Mouse (Mus musculus) heart, embryonic 11.5 days (tissue): Measurements from ENCODE around the gene Gsta2. TPM values are rescaled to one million over a fixed set of nuclear protein-coding genes. Genes with fewer than 3 reads are reported as not detected.

Source experiments
- ATAC-seq: fragments of 200-750 bp; cut with Nextera tagmentation; replicated peaks from 2 replicates; pipeline ENCODE4 v1.8.0; 2017; ENCODE audit warnings: moderate library complexity; ENCODE audit not compliant: insufficient number of reproducible peaks, low FRiP score, low TSS enrichment
- H3K27ac ChIP-seq: fragments of 300-500 bp; sonication (generic); 2 replicates; pipeline ENCODE4 v1.5.1; 2014; ENCODE audit warnings: mild to moderate bottlenecking, low read depth, low read length
- H3K27me3 ChIP-seq: fragments of 300-500 bp; sonication (generic); 2 replicates; pipeline ENCODE4 v1.6.1; 2014; ENCODE audit warnings: mild to moderate bottlenecking, low read length, mixed read lengths; ENCODE audit not compliant: control insufficient read depth, insufficient read depth
- H3K36me3 ChIP-seq: fragments of 300-500 bp; sonication (generic); 2 replicates; pipeline ENCODE4 v1.6.1; 2014; ENCODE audit warnings: mild to moderate bottlenecking, low read length, moderate library complexity, mixed read lengths; ENCODE audit not compliant: control insufficient read depth, insufficient read depth
- H3K4me1 ChIP-seq: fragments of 300-500 bp; sonication (generic); 2 replicates; pipeline ENCODE4 v1.6.1; 2014; ENCODE audit warnings: low read length; ENCODE audit not compliant: control insufficient read depth, insufficient read depth
- H3K4me2 ChIP-seq: fragments of 300-500 bp; sonication (generic); 2 replicates; pipeline ENCODE4 v1.6.1; 2014; ENCODE audit warnings: mild to moderate bottlenecking, moderate library complexity
- H3K4me3 ChIP-seq: fragments of 300-500 bp; sonication (generic); 2 replicates; pipeline ENCODE4 v1.5.1; 2014; ENCODE audit warnings: low read depth, low read length
- H3K9ac ChIP-seq: fragments of 300-500 bp; sonication (generic); 2 replicates; pipeline ENCODE4 v1.6.1; 2014; ENCODE audit warnings: mild to moderate bottlenecking, low read depth, low read length, moderate library complexity
- H3K9me3 ChIP-seq: fragments of 300-500 bp; sonication (generic); replicated peaks from 2 replicates; pipeline ENCODE4 v1.6.1; 2016; ENCODE audit warnings: low read length; ENCODE audit not compliant: control insufficient read depth
- WGBS: fragments of 180-500 bp; shearing (Covaris S2); extraction: QIAGEN DNeasy Blood & Tissue Kit; methylation state at CpG from one replicate; pipeline ENCODE4 v1.1.7; 2014; ENCODE audit not compliant: insufficient replicate concordance; 5-methylcytosine and 5-hydroxymethylcytosine counted together
- polyA plus RNA-seq: library from polyadenylated mRNA; unstranded; fragments of >200 nt; fragmentation: Nextera tagmentation; extraction: Ambion mirVana; gene quantifications from 2 replicates; pipeline ENCODE4 v1.2.1, GENCODE M21; 2014

Gene Gsta2
- not detected in 2 replicates for polyA plus RNA-seq

- no peak within 1 kb of the TSS for H3K27ac ChIP-seq
- no peak within 1 kb of the TSS for H3K4me3 ChIP-seq
- no peak for ATAC-seq
- no peaks in the 10 kb centered on the region for H3K4me1 ChIP-seq
- H3K9ac ChIP-seq: no peak within 1 kb of the TSS
- H3K27me3 ChIP-seq: no peaks in the 10 kb centered on the region
- H3K36me3 ChIP-seq: no peaks in the 10 kb centered on the region
- 79% methylated on average over 8 of the region's 8 CpGs for WGBS
- H3K9me3 ChIP-seq: no peaks in the 10 kb centered on the region
- no peak within 1 kb of the TSS for H3K4me2 ChIP-seq
Observed at GRCm38 (mm10) chr9:78355611-78356010, at the start of gene Gsta2. Gsta2 (minus strand) TSS chr9:78355788.

DNA sequence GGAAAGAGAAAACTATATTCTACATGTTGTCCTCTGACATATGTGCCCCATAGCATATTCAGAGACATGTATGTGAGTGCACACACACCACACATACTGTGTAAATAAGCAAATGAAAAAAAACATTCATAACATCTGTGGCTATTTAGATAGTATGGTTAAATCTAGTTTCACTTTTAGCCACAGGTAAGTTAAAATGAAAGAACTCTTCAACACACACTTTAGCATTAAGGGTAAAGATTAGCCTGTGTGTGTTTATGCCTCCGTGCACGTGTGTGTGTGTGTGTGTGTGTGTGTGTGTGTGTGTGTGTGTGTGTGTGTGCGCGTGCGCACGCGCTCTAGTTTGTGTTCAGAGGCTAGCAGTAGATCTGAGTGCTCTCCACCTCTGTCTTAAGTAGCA lies 46.0 kb upstream of the Gsta2 start:
- Histone ChIP-seq H3K27ac (no peak overlapping the region), H3K9ac (no peak overlapping the region), H3K36me3 (no peaks in the 10 kb centered on the region), H3K9me3 (no peaks in the 10 kb centered on the region), H3K27me3 (peaks cover 8% of the 10 kb centered on the region), H3K4me1 (no peaks in the 10 kb centered on the region), H3K4me3 (no peak overlapping the region), H3K4me2 (no peak overlapping the region)
- WGBS: 93% methylated on average over 7 of the region's 7 CpGs
- ATAC-seq: no peak

GRCm38 (mm10) chr9:78400570-78400969 lies 45.0 kb upstream of the Gsta2 start:
- 64% methylated on average over 5 of the region's 5 CpGs for WGBS
- Histone ChIP-seq H3K4me3 (no peak overlapping the region), H3K9me3 (no peaks in the 10 kb centered on the region)

DNA sequence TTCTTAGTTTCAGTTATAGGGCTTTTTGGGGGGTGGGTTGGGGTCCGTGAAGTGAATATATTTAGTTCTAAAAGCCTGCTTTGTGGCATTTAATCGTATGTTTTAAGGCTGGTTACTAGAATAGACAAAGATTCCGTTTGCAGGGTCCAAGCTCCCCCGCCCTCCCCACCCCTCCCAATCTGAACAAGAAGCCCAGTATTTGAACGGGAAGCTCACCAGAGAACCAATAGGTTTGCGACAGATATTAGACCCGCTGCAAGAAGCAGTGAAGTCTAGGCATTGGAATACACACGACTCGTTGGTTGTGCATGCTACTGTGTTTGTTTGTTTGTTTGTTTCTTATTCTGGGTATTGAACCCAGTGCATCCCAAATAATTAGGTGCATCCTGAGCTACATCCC lies 40.9 kb upstream of the Gsta2 start:
- H3K9ac ChIP-seq: no peak overlapping the region
- H3K4me1 ChIP-seq: 0 out of 2 replicates have a peak, but pooled peaks cover 3% of the 10 kb centered on the region
- WGBS: 52% methylated on average over 9 of the region's 9 CpGs
- H3K27me3 ChIP-seq: peaks cover 48% of the 10 kb centered on the region
- H3K4me2 ChIP-seq: peak overlapping the region; percentile 64; the same call in 1 of the 2 replicates
- no peaks in the 10 kb centered on the region for H3K36me3 ChIP-seq
- H3K27ac ChIP-seq: no peak overlapping the region
- no peaks in the 10 kb centered on the region for H3K9me3 ChIP-seq
- H3K4me3 ChIP-seq: no peak overlapping the region
- ATAC-seq: no peak

More at GRCm38 (mm10) chr9:78400570-78400969, 45.0 kb upstream of the Gsta2 start:
- H3K36me3 ChIP-seq: no peaks in the 10 kb centered on the region
- H3K27ac ChIP-seq: no peak overlapping the region
- H3K4me2 ChIP-seq: no peak overlapping the region
- no peak for ATAC-seq
- H3K4me1 ChIP-seq: 0 out of 2 replicates have a peak, but pooled peaks cover 3% of the 10 kb centered on the region
- H3K27me3 ChIP-seq: peaks cover 18% of the 10 kb centered on the region
- no peak overlapping the region for H3K9ac ChIP-seq

DNA sequence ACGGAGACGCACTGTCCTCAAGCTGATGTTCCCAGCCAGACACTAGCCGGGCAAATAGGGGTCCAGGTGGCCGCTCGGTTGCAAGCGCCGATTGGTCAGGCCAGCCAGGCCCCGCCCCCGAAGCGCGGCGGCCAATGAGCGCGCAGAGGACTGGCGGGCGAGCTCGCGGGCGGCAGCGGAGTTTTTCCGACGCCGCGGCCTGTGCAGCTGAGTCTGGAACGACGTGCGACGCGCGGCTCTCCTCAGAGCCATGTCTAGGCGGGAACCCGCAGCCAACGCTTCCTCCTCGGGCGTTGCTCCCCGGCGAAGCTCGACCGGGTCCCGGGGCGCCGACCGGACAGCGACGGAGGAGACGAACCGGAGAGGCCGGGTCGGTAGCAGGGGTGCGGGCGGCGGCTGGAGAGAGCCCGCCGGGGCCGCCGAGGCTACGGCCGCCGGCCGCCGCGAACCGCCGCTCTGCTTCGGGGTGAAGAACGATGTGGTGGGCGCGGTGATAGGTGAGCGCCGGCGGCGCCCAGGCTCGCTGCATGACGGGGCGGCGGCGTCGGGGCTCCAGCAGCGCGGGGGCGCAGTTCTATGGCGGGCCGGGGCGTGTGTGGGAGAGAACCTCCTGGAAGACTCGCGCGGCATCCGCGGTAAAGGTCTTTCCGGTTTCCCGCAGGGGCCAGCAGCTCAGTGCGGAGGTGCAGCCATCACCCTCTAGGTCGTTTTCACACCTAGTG lies 40.2 kb upstream of the Gsta2 start, which contains the start of gene Ddx43:
Gene Ddx43, plus strand, starts transcription at position 148 of the 722 bp plus-strand sequence.
- peak; percentile 80 for ATAC-seq
- no peak within 1 kb of the TSS for H3K27ac ChIP-seq
- no peaks in the 10 kb centered on the region for H3K9me3 ChIP-seq
- 2% methylated on average over 92 of the region's 93 CpGs for WGBS
- H3K27me3 ChIP-seq: peaks cover 51% of the 10 kb centered on the region
- 0 out of 2 replicates have a peak, but pooled peaks cover 3% of the 10 kb centered on the region for H3K4me1 ChIP-seq
- peak within 1 kb of the TSS; percentile 64 for H3K4me2 ChIP-seq
- H3K4me3 ChIP-seq: peak within 1 kb of the TSS; percentile 40
- no peaks in the 10 kb centered on the region for H3K36me3 ChIP-seq
- no peak within 1 kb of the TSS; the same call in 1 of the 2 replicates for H3K9ac ChIP-seq

DNA sequence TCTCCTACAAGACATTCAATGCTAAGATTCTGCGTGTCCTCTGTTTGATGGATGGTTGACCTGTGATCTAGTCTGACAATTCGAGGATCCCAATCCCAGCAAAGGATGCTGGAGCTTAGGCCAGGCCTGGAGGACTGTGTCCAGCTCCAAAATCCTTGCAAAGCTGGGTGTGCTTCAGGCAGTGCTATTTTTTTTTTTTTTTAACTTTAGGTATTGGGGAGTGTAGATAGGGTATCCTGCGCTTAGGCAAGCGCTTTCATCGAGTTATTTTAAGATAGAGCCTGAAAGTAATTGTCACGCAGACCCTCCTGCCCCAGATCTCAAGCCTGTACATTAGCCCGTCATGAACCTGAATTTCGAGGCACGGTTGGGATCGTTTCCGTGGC lies 39.6 kb upstream of the Gsta2 start:
- no peaks in the 10 kb centered on the region for H3K9me3 ChIP-seq

DNA sequence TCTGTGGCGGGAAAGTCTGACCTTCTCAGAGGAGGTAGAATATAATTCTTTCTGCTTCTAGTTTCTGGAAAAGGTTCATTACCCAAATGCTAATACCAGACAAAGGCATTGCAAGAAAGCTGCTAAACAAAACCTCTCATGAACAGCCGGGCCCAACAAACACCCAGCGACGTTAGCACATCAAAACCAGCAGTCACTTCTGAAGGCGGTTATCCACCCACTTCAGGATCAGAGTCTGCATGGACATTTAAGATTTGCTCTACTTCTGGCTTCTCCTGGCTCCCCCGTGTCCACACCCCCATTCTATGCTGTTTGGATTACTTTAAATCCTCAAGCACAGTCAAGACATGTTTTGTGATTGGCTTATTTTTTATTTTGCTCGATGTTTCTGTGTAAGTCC lies 39.0 kb upstream of the Gsta2 start:
- Histone ChIP-seq H3K27me3 (peaks cover 51% of the 10 kb centered on the region), H3K9me3 (no peaks in the 10 kb centered on the region), H3K4me2 (no peak overlapping the region), H3K27ac (no peak overlapping the region), H3K4me3 (no peak overlapping the region), H3K9ac (no peak overlapping the region), H3K36me3 (no peaks in the 10 kb centered on the region), H3K4me1 (0 out of 2 replicates have a peak, but pooled peaks cover 3% of the 10 kb centered on the region)
- 62% methylated on average over 7 of the region's 7 CpGs for WGBS
- no peak for ATAC-seq

More for the DNA sequence above, 39.6 kb upstream of the Gsta2 start:
- Histone ChIP-seq H3K27me3 (peaks cover 51% of the 10 kb centered on the region), H3K9ac (no peak overlapping the region), H3K27ac (no peak overlapping the region), H3K4me2 (peak overlapping the region; percentile 64; the same call in 1 of the 2 replicates), H3K4me3 (0 out of 2 replicates have a peak overlapping the region, but pooled peaks have one; percentile 40), H3K4me1 (0 out of 2 replicates have a peak, but pooled peaks cover 3% of the 10 kb centered on the region), H3K36me3 (no peaks in the 10 kb centered on the region)
- WGBS: 27% methylated on average over 11 of the region's 11 CpGs
- no peak for ATAC-seq

DNA sequence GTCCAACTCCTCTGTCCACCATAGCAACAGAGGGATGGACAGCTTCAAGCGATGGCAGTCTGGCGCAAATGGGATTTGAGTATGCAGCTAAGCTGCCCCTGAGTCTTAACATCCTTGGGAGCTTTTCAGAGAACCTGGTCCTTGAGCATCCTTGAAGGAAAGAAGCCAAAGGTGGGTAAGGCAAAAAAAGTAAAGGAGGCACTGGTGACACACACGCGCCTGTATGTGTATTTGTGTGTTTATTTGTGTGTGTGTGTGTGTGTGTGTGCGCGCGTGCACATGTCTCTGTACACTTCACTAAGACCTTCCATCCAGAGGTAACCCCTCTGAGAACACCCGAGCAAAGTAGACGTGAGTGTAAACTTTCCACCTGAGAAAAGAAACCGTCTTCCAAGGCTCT lies 38.2 kb upstream of the Gsta2 start:
- Histone ChIP-seq H3K36me3 (no peaks in the 10 kb centered on the region), H3K27me3 (peaks cover 51% of the 10 kb centered on the region), H3K4me3 (no peak overlapping the region), H3K27ac (no peak overlapping the region), H3K9me3 (no peaks in the 10 kb centered on the region), H3K4me1 (0 out of 2 replicates have a peak, but pooled peaks cover 3% of the 10 kb centered on the region), H3K4me2 (no peak overlapping the region), H3K9ac (no peak overlapping the region)
- WGBS: 78% methylated on average over 10 of the region's 10 CpGs
- no peak for ATAC-seq
